Mouse (Mus musculus) liver, postnatal 0 days (tissue): Measurements from ENCODE around the gene Lin54.

Experiments
- CTCF ChIP-seq: sonication (generic); IDR thresholded peaks from 2 replicates; pipeline ENCODE4 v1.5.1; 2016; ENCODE audit warnings: antibody characterized with exemption, low read depth
- EP300 ChIP-seq: IDR thresholded peaks from 2 replicates; pipeline ENCODE4 v1.6.1; 2016; ENCODE audit warnings: antibody characterized with exemption, low read depth, mild to moderate bottlenecking

GRCm38 (mm10) chr5:100427276-100427675 lies 73.2 kb downstream of the Lin54 start:
- TF ChIP-seq CTCF (no peak), EP300 (no peak)
